Mouse (Mus musculus) mouse trophoblast stem cell (cell line): ENCODE measurements around the gene Kcnip4.

Source experiments
- in situ Hi-C, 2 experiments: fragments of 300-500 bp; cut with MseI, MboI; formaldehyde crosslinking; loops; 2 replicates in 1 of 2; 3 replicates in 1 of 2; pipeline ENCODE4 v1.15.1; 2025

Kcnip4 gene

GRCm38 (mm10) chr5:48419741-48420140 lies 1105.0 kb downstream of the Kcnip4 start:
- in situ Hi-C loops, result no loop called here

GRCm38 (mm10) chr5:48412261-48412660 lies 1112.4 kb downstream of the Kcnip4 start:
- in situ Hi-C loops, result no loop called here

- in situ Hi-C loops, result no loop called here
Measured at GRCm38 (mm10) chr5:48411462-48411861, 1113.2 kb downstream of the Kcnip4 start.

GRCm38 (mm10) chr5:48410348-48410747 lies 1114.4 kb downstream of the Kcnip4 start:
- in situ Hi-C loops, result no loop called here

- in situ Hi-C loops, result no loop called here
Measured at GRCm38 (mm10) chr5:48408276-48408675, 1116.4 kb downstream of the Kcnip4 start.

- in situ Hi-C loops, result no loop called here
Measured at GRCm38 (mm10) chr5:48402497-48402896, 1122.2 kb downstream of the Kcnip4 start.

GRCm38 (mm10) chr5:48371890-48372766 lies 1152.6 kb downstream of the Kcnip4 start:
- in situ Hi-C loops, result no loop called here

GRCm38 (mm10) chr5:48349309-48349708 lies 1175.4 kb downstream of the Kcnip4 start:
- in situ Hi-C loops, result loop anchor here in 1 of 2 experiments (10.0 kb wide), 1 partner anchor 215 kb away; no protein-coding TSS in a partner anchor

GRCm38 (mm10) chr5:48345983-48346648 lies 1178.6 kb downstream of the Kcnip4 start:
- in situ Hi-C loops, result loop anchor here in 1 of 2 experiments (10.0 kb wide), 1 partner anchor 211 kb away; no protein-coding TSS in a partner anchor

- in situ Hi-C loops, result loop anchor here in 1 of 2 experiments (10.0 kb wide), 1 partner anchor 211 kb away; no protein-coding TSS in a partner anchor
Measured at GRCm38 (mm10) chr5:48345095-48345982, 1179.4 kb downstream of the Kcnip4 start.

GRCm38 (mm10) chr5:48340808-48341433 lies 1183.8 kb downstream of the Kcnip4 start:
- in situ Hi-C loops, result loop anchor here in 1 of 2 experiments (10.0 kb wide), 1 partner anchor 206 kb away; no protein-coding TSS in a partner anchor
